Mouse (Mus musculus): ENCODE results near the gene Parp14. TPM values are rescaled to one million over a fixed set of nuclear protein-coding genes. Genes with fewer than 3 reads are reported as not detected.

The Parp14 gene
- 0.18 and 0.21 TPM in 2 replicates for polyA plus RNA-seq (2016; fragmentation: Nextera tagmentation; extraction: Ambion mirVana)

DNA sequence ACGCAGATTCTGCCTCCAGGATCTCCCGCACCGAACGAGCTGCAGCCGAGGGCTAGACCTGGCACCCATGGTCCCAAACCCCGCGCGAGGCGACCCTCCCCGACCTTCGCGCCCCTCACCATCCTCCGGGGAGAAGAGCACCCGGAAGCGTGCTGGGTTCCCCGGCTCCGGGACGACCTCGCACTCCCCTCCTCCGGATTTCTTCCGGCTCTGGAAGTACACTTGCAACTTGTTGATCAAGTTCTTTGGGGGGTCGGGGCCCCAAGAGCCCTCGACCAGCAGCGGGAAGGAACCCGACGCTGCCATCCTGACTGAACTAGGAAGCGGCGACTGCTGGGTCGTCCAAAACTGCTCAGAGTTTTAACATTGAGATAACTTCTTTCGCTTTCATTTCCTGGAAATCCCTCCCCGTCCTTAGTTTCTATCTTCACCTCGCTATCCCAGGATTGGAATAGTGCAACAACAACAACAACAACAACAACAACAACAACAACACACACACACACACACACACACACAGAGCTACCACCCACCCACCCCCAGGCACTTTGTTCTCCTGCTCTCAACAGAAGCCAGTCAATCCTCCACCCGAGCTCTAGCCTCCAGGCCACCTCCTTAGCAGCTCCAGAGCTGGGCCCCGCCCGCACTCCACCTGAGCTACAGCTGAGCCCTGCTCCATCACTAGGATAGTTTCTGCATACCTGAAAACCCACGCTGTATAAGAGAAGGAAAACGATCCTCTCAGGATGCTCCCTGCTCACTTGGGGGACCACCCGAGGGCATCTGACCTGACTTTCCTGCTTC lies at the start of gene Parp14:
TSS of gene Parp14 (minus strand) at position 497 of the 804 bp plus-strand sequence.
- H3K27ac ChIP-seq = peak within 1 kb of the TSS; percentile 80
- H3K9me3 ChIP-seq = no peaks in the 10 kb centered on the region
- peak; percentile 47 for DNase-seq (ENCODE audit: low spot score)
- H3K4me3 ChIP-seq = peak within 1 kb of the TSS; percentile 74
- H3K4me1 ChIP-seq (replicated peaks) = peaks cover 20% of the 10 kb centered on the region
- peaks cover 50% of the 10 kb centered on the region for H3K27me3 ChIP-seq (ENCODE audit: insufficient read depth, poor library complexity, severe bottlenecking)
- 2% methylated on average over 38 of the region's 38 CpGs for WGBS
- no peaks in the 10 kb centered on the region for H3K36me3 ChIP-seq

DNA sequence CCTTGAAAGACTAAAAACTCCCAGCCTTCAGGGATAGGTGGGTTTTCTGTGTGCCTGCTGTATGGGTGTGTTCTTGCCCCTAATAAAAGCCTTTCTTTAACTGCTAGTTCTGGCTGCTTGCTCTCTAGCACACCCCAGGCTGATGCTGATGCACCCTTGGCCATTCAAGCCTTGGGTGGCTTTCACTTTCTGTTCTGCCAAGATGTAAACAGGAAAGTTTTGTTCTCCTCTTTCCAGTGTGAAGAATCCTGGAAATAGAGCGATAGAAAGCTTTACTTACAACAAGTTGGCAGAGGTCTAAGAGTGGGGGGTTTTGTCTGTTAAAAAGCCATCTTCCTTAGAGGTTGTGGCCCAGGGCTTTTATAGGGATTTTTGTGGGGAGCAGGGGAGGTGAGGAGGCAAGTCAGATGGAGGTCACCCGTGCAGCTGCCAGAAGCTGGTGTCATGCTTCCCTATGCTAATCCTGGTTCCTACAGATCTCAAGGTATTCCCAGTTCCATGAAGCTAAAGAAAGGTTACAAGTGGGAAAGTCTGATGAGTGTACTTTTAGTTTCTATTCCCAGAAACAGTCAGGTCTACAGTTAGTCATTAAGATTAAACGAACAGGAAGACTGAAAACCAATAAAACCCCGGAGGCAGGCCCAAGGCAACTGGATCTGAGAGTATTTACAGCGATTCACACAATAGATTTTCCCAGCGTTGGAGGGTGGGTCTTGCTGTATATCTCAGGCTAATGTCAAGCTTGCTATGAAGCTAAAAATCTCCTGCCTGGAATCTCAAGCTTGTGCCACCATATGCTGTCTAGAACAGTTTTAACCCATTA lies 47.6 kb upstream of the Parp14 start:
- no peaks in the 10 kb centered on the region for H3K36me3 ChIP-seq
- no peaks in the 10 kb centered on the region for H3K27me3 ChIP-seq (ENCODE audit: insufficient read depth, poor library complexity, severe bottlenecking)
- no peak for DNase-seq (ENCODE audit: low spot score)
- no peaks in the 10 kb centered on the region for H3K9me3 ChIP-seq
- H3K4me1 ChIP-seq (replicated peaks) = no peaks in the 10 kb centered on the region
- 88% methylated on average over 6 of the region's 6 CpGs for WGBS
- H3K4me3 ChIP-seq = no peak overlapping the region
- H3K27ac ChIP-seq = no peak overlapping the region

DNA sequence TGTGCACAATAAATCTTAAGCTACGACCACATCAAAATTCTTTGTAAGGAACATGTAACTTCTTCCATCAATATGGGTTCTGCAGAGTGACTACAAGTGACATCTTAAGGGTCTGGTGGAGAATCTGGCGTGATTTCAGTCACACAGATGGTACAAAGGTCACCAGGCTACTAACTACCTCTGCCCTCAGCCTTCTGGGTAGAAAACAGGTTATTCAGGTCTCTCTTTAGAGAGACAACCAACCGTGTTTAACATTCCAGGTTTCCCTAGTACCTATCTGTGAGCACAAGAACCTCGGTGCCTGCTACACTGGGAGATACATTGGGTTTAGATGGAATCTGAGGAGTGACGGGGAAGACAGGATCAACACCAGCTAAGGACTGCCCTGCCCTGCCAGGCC lies 43.0 kb upstream of the Parp14 start:
- no peaks in the 10 kb centered on the region for H3K27me3 ChIP-seq (ENCODE audit: insufficient read depth, poor library complexity, severe bottlenecking)
- no peaks in the 10 kb centered on the region for H3K4me1 ChIP-seq (replicated peaks)
- no peaks in the 10 kb centered on the region for H3K9me3 ChIP-seq
- no peak overlapping the region for H3K27ac ChIP-seq
- no peak for DNase-seq (ENCODE audit: low spot score)
- no peak overlapping the region for H3K4me3 ChIP-seq
- 69% methylated on average over 5 of the region's 5 CpGs for WGBS
- no peaks in the 10 kb centered on the region for H3K36me3 ChIP-seq

DNA sequence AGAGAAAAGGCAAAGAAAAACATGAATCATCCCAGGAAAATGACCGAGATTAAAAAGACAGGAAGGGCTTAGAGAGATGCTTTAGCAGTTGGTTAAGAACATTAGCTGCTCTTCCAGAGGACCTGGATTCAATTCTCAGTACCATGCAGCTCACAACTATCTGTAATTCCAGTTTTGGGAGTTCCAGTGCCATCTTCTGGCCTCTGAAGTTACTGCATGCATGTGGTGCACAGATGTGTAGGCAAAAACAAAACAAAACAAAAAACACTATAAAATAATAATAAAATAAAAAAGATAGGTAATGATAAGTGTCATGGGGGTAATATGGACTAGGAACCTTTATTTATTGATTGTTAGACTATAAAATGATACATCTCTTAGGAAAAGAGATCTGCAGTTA lies 42.2 kb upstream of the Parp14 start:
- WGBS = 68% methylated on average over 1 of the region's 1 CpGs
- Histone ChIP-seq H3K27ac (no peak overlapping the region), H3K9me3 (0 out of 2 replicates have a peak, but pooled peaks cover 3% of the 10 kb centered on the region), H3K36me3 (no peaks in the 10 kb centered on the region), H3K4me1 (replicated peaks) (no peaks in the 10 kb centered on the region), H3K4me3 (no peak overlapping the region), H3K27me3 (ENCODE audit: insufficient read depth, poor library complexity, severe bottlenecking) (no peaks in the 10 kb centered on the region)
- no peak for DNase-seq (ENCODE audit: low spot score)

DNA sequence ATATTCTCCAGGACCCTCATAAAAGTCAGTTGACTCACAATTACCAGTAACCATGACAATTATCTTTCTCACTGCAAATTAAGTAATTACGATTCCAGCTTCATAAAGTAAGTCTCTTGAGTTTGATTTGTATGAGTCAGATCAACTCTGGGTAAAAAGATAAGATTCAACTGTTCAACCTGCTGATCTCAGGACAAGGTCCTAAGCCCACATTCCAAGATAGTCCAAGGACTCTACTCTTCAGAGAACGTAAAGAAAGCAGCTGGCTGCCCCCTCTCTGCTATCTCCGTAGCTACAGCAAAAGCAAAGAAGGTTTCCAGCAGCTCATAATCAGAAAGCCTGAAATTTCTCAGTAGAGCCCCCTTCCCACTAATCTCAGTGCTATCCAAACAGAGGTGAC lies 40.1 kb upstream of the Parp14 start:
- Histone ChIP-seq H3K27ac (no peak overlapping the region), H3K27me3 (ENCODE audit: insufficient read depth, poor library complexity, severe bottlenecking) (no peaks in the 10 kb centered on the region), H3K9me3 (0 out of 2 replicates have a peak, but pooled peaks cover 3% of the 10 kb centered on the region), H3K4me1 (replicated peaks) (peaks cover 7% of the 10 kb centered on the region; the same call in 1 of the 2 replicates), H3K4me3 (no peak overlapping the region), H3K36me3 (no peaks in the 10 kb centered on the region)
- DNase-seq (ENCODE audit: low spot score) = no peak
- WGBS = 81% methylated on average over 3 of the region's 3 CpGs

DNA sequence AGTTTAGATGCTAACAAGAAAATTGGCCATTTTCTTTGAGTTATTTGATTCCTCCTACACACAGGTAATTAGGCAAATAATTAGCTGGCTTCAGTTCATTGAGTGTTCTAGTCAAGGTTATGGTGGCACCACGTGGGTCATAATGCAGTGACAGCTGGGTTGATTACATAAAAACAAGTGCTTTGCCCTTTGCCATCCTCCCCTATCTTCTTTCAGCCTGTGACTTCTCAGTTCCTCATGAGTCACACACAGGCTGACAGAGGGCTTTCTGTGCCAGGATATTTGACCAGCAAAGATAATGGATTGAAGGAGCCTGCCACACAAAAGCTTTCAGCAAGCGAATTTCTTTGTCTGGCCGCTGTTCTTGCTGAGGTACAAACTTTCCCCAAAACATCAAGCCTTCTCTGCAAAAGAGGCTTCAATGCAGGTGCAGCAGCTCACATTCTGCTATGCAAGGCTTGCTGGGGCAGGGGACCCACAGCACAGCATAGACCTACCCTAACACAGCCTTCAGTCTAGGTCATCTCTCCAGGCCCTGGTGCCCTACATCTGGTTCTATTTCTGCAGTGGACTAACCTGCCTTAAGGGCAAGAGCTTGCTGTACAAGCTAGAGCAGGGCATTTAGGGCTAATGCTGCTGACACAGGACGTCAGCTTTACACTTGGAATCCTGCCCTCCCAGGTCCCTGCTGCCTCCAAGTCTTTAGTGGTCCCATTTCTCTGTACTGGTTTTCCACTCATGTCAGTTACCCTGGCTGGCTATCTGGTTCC lies 36.3 kb upstream of the Parp14 start:
- no peak overlapping the region for H3K4me3 ChIP-seq
- no peak overlapping the region for H3K27ac ChIP-seq
- WGBS = 55% methylated on average over 4 of the region's 4 CpGs
- no peaks in the 10 kb centered on the region for H3K36me3 ChIP-seq
- H3K9me3 ChIP-seq = 0 out of 2 replicates have a peak, but pooled peaks cover 3% of the 10 kb centered on the region
- peaks cover 7% of the 10 kb centered on the region; the same call in 1 of the 2 replicates for H3K4me1 ChIP-seq (replicated peaks)
- DNase-seq (ENCODE audit: low spot score) = no peak
- H3K27me3 ChIP-seq (ENCODE audit: insufficient read depth, poor library complexity, severe bottlenecking) = no peaks in the 10 kb centered on the region

DNA sequence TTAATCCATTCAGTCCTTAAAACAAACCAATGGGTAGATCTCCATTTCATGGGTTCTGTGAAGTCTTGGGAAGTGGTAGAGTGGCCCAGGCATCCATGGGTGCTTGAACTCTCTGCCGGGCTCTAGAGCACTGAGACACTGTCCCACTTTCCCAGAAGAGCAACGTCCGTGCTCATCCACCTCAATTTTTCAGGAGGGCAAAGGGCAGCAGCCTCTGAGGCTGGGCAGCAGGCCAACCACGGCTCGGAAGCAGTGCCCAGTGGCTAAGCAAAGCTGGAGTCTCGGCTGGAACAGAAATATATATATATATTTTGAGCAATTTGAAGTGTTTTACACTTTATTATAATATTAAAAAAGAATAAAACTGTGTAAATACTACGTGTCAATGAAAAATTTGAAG lies 35.5 kb upstream of the Parp14 start:
- DNase-seq (ENCODE audit: low spot score) = no peak
- H3K4me1 ChIP-seq (replicated peaks) = peaks cover 7% of the 10 kb centered on the region; the same call in 1 of the 2 replicates
- H3K27me3 ChIP-seq (ENCODE audit: insufficient read depth, poor library complexity, severe bottlenecking) = no peaks in the 10 kb centered on the region
- H3K9me3 ChIP-seq = 0 out of 2 replicates have a peak, but pooled peaks cover 3% of the 10 kb centered on the region
- H3K27ac ChIP-seq = no peak overlapping the region
- WGBS = 78% methylated on average over 7 of the region's 7 CpGs
- H3K4me3 ChIP-seq = no peak overlapping the region
- H3K36me3 ChIP-seq = no peaks in the 10 kb centered on the region

DNA sequence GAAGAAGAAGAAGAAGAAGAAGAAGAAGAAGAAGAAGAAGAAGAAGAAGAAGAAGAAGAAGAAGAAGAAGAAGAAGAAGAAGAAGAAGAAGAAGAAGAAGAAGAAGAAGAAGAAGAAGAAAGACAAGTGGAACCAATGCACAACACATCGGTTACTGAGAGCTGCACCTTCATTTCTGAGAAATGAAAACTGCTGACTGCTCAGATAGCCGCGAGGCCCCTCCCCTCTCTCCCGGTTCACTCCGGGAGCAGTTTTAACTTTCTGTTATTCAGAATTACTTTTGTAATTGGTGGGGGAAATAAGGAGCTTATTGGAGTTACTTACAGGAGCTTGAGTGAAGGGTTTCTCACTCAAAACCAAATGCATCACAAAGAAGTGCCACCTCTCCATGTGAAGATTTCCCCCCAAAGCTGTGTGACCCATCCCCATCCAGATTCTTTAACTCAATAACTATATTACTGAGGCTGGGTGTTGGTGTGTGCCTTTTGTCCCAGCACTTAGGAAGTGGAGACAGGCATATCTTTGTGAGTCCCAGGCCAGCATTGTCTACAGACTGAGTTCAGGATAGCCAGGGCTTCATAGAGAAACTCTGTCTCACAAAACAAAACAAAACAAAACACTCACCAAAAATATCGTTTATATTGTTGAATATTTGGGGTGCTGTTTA lies 34.6 kb upstream of the Parp14 start:
- 83% methylated on average over 6 of the region's 6 CpGs for WGBS
- Histone ChIP-seq H3K27ac (no peak overlapping the region), H3K27me3 (ENCODE audit: insufficient read depth, poor library complexity, severe bottlenecking) (no peaks in the 10 kb centered on the region), H3K4me1 (replicated peaks) (peaks cover 7% of the 10 kb centered on the region; the same call in 1 of the 2 replicates), H3K36me3 (no peaks in the 10 kb centered on the region), H3K4me3 (no peak overlapping the region), H3K9me3 (0 out of 2 replicates have a peak, but pooled peaks cover 3% of the 10 kb centered on the region)
- no peak for DNase-seq (ENCODE audit: low spot score)

DNA sequence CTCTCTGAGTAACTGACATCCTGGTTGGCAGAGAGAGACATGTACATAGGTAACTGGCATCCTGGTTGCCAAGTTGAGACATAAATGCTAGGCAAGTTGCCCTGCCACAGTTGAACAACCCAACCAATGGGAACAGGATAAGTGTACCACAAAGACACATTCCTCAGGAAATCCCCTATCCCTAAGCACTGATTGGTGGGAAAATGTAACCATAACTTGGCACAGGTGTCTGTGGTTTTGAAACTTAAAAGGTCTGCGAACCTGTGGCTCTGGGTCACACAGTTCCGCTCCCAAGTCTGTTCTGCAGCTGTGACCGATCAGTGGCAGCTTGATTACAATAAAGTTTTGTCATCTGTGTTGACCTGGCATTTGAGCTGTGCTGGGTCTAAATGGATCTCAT lies 34.0 kb upstream of the Parp14 start:
- Histone ChIP-seq H3K9me3 (0 out of 2 replicates have a peak, but pooled peaks cover 3% of the 10 kb centered on the region), H3K4me1 (replicated peaks) (peaks cover 7% of the 10 kb centered on the region; the same call in 1 of the 2 replicates), H3K27ac (no peak overlapping the region), H3K27me3 (ENCODE audit: insufficient read depth, poor library complexity, severe bottlenecking) (no peaks in the 10 kb centered on the region), H3K36me3 (no peaks in the 10 kb centered on the region), H3K4me3 (no peak overlapping the region)
- WGBS = 83% methylated on average over 3 of the region's 3 CpGs
- DNase-seq (ENCODE audit: low spot score) = no peak

DNA sequence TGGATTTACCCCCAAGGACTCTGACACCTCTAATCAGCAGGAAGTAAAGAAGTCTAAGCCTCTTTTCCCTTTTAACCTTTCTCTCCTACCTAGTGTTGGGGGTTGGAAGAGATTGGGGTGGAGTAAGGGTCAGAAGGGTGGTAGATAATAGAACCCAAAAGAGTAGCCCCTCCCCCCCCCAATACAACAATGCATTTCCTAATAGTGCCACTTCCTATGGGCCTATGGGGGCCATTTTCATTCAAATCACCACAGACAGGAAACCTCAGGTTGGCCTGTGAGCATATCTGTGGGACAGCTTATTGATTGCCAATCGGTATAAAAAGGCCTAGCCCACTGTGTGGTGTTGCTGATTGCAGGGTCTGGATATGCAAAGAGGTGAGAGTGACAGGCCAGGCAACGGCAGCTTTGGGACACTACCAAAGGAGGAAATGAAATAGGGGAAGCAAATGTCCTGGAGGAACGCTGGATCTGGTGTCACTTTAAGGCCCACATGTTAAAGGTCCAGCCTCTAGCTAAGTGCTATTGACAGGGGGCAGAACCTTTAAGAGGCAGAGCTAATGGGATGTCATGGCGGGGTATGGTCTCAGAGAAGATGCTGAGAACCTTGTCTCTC lies 32.9 kb upstream of the Parp14 start:
- DNase-seq (ENCODE audit: low spot score) = no peak
- Histone ChIP-seq H3K4me1 (replicated peaks) (peaks cover 7% of the 10 kb centered on the region; the same call in 1 of the 2 replicates), H3K9me3 (0 out of 2 replicates have a peak, but pooled peaks cover 3% of the 10 kb centered on the region), H3K4me3 (no peak overlapping the region), H3K27ac (no peak overlapping the region), H3K27me3 (ENCODE audit: insufficient read depth, poor library complexity, severe bottlenecking) (no peaks in the 10 kb centered on the region), H3K36me3 (no peaks in the 10 kb centered on the region)
- WGBS = 76% methylated on average over 4 of the region's 4 CpGs

DNA sequence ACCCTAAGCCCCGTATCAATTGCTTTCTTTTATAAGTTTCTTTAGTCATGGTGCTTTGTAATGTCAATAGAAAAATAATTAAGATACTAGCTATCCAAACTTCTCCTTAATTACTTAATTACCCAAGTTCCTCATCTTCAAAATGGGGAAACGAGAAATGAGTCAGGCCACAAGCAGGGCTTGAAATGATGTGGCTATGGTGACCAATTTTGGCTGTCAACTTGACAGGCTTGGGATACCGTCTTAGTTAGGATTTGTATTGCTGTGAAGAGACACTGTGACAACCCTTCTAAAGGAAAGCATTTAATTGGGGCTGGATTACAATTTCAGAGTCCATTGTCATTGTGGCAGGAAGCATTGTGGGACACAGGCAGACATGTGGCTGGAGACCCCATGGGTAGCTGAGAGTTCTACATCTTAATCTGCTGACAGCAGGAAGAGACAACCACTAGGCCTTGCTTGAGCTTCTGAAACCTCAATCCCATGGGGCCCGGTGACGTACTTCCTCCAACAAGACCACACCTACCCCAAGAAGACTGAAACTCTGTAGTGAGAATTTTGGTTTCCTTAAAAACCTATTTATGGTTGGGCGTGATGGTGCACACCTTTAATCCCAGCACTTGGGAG lies 31.8 kb upstream of the Parp14 start:
- no peak overlapping the region for H3K4me3 ChIP-seq
- 85% methylated on average over 6 of the region's 6 CpGs for WGBS
- peaks cover 7% of the 10 kb centered on the region; the same call in 1 of the 2 replicates for H3K4me1 ChIP-seq (replicated peaks)
- H3K27me3 ChIP-seq (ENCODE audit: insufficient read depth, poor library complexity, severe bottlenecking) = no peaks in the 10 kb centered on the region
- DNase-seq (ENCODE audit: low spot score) = no peak
- H3K27ac ChIP-seq = no peak overlapping the region
- no peaks in the 10 kb centered on the region for H3K9me3 ChIP-seq
- no peaks in the 10 kb centered on the region for H3K36me3 ChIP-seq

Data from hindbrain, embryonic 10.5 days (tissue).